Mouse (Mus musculus) CD4-positive, CD25-positive, alpha-beta regulatory T cell, adult 2 months (primary cell): ENCODE results near the gene Dyrk3.
A peak's percentile ranks its signal among the peaks of the same experiment; 100 is the strongest.
"Not testable (repeated sequence)": the region's sequence is repeated elsewhere in the genome, so short reads cannot be mapped to it uniquely, and the experiment has no call there.

ENCODE experiments used
- DNase-seq: peaks from one replicate; pipeline ENCODE4 v3.0.0-alpha.2; 2012; ENCODE audit warnings: low read depth, low spot score

The Dyrk3 gene

DNA sequence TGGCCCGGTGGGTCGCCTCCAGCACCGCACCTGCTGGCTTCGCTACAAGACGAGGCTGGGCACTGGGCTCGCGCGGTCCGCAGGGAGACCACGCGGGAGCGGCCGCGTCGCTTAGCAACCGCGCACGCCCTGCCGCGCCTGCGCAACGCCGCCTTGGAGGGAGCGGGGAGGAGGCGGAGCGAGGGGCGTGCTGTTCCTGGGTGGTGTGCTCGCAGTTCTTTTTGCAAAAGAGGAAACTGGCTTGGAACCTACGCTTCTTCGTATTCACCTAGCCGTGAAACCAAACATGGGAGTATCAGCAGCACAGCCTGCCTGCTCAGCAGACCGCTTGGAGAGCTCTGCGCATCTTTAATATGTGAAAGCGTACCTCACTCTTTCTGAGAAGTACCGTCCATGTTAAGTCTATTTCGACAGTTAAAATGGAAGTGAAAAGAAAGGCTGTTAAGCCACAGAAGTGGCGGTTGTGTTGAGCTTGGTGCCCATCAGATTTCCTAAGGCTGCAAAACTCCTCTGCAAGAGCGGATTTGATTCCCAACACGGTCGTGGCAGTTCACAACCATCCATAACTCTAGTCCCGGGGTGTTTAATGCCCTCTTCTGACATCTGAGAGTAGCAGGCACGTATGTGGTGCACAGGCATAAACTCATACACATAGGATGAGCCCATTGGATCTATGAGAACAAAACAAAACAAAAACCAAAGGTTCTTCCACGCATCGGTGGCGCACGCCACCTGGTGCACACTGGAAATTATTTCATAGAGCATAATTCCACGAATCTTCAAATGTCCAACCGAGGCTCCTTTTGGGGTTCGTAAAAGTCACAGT is at the start of gene Dyrk3:
Gene Dyrk3 (minus strand): TSS at position 150 of the 826 bp plus-strand sequence.
- DNase-seq, result peak; percentile 95

DNA sequence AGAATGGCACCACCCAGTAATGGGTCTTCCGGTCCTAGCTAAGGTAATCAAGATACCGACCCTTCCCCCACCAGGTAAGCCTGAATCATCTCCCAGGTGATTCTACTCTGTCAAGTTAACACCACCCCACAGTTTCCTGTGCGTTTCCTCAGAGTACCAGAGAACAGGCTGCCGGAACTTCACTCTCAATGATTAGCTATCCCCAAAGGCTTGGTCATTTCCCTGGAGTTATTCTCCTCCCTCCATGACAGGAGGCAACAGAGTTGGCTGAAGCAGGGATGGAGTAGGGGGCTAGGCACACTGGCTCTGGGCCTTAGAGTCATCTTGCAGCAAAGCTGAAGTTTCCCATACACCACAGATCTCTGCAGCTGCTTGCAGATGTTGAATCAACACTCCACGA is 49.7 kb upstream of the Dyrk3 start:
- peak; percentile 52 for DNase-seq

DNA sequence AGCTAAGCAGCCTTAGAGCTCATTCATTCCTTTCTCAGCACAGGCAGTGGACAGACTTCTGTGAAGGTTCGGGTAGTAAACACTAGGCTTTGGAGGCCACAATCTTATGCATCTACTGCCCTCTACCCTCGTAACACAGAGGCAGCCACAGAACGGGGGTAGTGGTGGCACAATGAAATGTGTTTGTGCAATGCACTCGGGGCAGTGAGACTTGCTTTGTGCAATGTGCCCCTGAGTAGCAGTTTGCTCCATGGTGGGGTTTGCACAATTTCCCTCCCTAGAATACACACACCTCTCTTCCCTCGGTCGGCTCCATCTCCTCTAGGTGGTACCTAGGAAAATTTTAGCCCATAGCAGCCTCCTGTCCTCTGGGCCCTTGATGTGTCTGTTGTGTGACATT is 48.9 kb upstream of the Dyrk3 start:
- DNase-seq, result no peak

DNA sequence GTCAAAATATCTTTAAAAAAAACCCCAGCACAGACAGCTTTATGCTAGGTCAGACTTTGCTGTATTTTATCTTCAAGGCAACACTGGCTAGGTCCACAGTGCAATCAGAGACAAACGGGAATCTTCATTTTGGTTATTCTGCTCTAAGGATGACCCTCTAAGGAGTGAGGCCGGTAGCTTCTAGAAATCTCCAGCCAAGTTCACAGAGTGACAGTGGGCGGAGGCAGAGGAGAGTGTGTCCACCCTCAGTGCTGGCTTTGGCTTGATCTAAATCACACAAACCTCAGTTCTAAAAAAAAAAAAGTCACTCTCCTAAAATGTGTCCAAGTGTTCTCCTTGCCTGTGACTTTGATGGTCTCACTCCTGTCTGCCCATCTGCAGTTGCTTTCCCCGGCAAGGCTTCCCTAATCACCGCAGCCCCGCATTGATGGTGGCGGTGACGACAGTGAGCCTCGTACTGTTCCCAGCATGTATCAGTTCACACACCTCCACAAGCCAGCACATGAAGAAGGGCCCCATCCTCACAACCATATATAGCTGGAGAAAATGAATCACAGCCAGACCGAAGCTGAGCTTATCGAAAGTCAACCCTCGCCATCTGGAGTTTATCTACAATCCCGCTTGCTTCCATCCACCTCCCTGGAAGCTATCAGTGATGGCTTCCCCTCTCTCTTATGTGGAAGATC is 47.8 kb upstream of the Dyrk3 start:
- DNase-seq, result peak; percentile 59

DNA sequence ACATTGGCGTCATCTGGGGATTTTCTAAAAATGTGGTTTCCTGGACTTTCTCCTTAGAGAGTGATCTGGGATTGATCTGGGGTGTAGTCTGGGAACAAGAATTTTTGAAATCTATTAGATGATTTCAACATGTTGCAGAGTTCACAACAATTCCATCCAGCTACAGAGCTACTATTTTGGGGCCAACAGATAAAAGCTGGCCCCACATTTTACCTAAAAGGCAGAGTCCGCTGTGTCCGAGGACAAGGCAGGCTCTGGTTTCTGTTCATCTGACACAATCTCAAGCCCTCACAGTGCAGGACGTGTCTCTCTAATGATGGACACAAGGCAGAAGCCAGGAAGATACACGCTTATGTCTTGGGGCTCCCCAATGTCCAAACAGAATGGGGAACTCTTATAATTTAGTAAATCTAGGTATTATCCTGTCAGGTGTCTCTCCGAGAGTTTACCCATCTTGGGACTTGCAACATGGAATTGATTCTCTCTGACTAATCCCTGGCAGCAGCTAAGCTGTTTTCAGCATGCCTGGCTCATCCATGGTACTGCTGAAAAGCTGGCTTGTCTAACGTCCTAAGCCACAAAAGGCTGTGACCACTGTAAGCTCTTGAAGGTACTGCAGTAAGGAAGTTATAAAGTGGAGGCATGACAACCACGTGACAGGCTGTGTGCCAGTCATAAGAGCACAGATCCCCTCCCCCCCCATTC is 47.0 kb upstream of the Dyrk3 start:
- no peak for DNase-seq

DNA sequence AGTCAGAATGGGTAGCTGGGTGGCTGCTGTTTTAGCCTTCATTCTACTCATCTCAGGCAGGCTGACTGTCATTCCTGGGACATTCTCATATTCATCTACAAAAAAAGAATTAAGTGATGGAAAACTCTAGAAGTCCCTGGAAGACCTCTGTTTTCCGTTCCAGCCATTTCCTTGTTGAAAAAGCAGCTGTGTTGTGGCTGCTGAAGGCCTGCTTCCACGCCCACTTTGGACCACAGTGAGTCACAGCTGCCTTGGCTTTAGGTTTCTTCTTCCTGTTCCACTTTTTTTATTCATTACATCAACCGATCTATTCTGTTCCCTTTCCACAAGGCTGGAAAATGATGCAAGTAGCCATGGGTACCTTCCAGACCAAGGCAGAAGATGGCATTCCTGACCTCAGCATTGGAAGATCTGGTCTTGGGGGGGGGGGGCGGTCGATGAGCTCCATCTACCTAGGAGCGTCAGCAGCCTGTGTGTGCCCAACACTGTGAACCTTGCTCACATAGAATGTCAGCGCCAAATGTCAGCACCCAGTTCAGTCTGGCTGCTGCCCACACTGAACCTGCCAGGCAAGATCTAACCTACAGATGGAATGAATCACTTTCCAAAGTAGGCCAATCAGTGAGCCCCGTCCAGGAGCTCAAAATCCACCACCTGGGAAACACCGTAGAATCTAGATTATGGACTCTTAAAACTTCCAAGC is 46.3 kb upstream of the Dyrk3 start:
- DNase-seq, result peak; percentile 77

DNA sequence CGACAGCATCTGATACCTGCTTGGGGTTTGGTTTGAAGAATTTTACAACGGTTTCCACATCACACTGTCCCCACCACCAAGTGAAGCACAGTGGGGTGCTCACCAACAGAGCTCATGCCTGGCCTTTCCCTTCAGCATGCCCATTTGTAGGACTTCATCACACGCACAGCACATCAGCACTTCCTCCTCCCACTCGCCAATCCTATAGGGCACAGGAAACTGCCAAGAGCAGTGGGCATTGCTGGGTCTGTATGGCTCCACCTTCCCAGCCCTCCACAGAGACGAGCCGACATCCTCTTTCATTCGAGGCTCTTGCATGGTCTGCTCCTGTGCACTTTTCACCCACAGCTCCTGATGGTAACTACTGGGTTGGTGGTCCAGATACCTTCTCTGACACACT is 45.1 kb upstream of the Dyrk3 start:
- DNase-seq, result peak; percentile 55

DNA sequence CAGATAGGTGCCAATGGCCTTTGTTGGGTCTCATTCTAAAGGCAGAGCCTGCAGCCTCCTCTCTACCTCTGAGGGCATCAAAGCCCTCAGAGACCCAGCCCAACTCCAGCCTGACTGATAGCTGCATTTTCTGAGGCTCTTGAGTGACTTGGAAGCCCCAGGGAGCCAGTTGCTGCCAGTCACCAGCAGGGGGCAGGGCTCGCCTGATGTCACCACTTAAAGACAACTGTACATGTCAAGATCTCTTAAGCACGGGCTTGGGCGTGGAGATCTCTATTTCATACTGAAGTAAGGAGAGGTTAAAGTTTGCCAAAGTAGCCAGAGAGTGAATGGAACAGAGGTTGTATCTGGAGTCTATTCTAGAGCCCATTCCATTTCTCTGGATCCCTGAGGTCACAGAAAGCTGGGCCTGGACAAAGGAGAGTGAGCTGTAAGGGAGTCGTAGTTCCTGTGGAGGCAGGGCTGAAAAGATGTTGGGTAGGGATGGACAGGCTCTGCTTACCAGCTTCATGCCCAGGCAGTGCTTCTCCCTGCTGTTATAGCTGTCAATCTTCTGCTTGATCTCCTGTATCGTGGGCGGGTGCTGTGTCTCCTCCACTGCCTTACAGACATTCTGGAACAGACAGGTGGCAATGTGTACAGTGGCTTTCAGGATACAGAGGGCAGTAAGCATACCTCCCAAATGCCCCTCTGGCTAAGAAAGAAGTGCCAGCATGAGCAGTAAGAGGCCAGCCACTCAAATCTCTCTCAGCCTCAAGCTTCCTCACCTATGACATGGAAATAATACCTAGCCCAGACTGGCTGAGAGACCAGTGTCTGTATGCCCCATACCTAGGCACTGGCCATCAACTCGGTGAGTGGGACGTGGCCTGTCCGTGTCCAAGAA is 43.7 kb upstream of the Dyrk3 start:
- DNase-seq, result peak; percentile 94

DNA sequence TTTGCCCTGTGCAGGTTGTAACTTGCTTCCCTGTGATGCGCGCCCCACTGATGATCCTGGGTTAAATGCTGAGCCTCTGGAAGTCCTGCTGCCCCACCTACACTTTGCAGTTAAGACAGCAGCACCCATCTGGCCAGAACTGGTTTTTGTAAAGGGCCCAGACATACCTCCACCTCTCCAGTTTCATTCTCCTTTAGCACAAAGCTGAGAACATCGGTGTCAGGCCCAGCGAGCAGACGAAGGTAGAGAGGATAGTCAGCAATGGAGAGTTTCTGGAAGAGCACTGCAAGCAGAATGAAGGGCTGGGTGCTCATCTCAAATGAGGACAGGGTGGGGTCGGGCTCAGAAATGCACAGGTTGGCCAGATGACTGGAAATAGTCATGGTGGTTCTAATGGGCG is 42.2 kb upstream of the Dyrk3 start:
- no peak for DNase-seq

DNA sequence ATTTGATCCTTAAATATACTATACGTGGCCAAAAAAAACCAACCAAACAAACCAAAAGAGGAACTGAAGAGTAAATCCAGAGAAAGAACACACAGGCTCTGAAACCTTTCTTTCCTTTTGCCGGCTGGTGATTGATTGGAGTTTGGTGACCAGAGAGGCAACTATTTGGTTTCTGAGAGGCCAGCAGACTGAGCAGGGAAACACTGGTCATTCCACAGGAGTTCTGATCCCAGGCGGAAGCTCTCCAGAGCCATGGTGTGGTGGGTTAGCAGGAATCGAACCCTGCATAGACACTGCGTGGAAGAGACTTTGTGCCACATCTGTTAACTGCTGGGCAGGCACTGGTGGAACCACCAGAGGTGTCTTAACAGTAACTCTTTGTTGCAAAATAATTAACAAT is 39.9 kb upstream of the Dyrk3 start:
- DNase-seq, result no peak

DNA sequence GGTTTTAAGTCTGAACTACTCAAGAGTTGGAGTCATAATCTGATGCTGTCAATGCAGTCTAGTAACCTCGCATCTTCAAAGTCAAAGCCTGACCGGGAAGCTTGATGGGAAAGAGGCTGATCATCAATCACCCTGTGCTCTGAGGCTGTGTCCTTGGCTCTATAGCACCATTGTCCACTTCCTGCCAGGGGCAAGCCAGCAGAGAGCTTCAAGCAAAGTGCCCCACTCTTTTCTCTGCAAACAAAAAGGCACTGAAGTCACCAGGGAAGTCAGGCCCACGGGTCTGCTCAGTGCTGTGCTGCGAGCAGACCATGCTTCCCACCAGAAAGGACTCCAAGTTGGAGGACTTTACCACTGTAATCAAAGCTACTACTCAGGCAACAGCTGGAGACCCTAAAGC is 39.1 kb upstream of the Dyrk3 start:
- no peak for DNase-seq

DNA sequence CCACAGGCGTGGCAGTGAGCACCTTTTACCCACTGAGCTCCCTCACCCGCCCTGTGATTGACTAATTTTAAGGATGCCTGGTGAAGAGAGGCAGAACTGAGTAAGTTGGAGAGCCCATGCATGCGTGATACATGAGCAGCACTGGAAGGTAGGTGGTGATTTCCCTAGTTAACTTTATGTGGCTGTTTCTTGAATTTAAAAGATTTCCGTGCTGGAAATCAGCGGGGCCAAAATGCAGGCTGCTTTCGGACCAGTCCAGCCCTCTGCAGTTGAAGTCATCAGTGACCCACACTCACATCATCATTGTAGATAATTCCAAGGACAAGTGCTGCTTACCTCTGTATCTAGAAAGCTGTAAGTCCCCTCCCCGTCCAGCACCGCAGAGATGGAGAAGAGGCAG is 37.7 kb upstream of the Dyrk3 start:
- no peak for DNase-seq

DNA sequence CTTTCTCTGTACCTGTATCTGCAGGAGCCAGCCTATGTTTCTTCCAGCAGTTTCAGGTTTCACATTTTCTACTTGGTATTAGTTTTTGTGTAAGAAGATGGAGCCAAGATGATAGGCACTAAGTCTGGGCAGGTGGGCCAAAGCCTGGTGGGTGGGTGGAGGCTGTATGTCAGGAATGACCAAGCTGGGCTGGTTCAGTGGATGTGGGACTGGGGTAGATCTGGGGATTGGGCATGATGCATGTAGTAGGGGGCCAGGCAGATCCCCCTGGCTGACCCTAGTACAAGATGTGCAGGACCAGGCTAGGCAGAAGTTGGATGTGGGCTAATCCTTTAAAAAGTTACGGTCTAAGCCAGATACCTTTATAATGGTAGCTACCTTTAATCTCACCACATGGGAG is 37.0 kb upstream of the Dyrk3 start:
- no peak for DNase-seq

DNA sequence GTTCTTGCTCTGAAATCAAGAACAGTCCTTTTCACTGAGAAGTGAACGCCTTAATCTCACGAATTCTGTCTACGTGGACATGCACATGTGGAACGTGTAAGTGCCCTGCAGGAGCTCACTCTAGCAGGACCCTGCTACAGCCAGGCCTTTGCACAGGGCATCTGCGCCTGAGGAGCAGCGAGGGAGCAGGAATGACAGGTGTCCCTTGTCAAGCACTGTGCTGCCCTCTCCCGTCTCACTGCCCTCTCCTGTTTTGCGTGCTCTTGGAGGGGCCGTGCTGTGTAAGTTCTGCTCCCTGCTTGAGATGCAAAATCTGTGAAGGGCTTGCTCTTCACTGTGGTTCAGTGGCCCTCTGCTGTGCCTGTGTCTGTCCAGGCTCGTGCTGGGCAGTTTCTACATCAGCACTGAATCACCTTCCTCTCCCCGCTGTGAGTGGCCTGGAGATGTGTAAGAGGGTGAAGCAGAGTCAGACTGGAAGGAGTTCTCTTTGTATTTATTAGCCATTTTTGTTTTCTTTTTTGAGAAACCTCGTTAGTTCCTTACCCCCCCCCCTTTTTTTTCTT is 36.2 kb upstream of the Dyrk3 start:
- no peak for DNase-seq

DNA sequence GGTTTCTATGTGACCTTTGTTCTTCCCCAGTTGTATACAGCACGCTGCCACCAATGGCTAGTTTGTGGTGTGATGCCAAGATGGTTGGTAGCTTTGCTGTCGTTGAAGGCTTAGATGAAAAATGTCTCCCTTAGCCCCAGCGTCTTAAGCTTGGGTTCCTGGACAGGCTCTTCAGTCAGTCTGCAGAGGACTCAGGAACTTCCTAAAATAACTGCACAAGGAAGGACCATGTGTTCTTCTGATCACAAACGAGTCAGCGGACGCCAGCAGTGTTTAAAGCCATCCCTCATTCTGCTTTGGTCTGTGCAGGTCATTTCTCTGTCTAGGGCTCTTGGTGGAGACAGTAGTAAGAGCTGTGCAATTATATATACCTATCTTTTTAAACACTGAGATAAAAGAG is 35.7 kb upstream of the Dyrk3 start:
- DNase-seq, result no peak

DNA sequence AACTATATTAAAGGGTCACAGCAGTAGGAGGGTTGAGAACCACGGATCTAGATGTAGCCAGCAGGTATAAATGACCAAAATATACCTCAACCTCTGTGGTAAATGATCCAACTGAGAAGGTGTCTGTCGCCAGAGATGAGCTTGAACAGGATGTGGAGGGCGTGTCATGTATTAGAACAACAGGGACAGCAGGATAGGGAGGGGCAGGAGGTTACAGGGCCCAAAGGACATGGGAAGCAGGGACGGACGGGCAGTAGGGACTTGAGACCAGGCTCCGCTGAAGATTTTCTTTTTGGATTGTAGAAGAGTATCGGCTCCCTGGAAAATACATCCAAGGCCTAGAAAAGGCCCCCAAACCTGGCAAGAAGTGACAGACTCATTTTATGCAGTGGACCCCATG is 34.9 kb upstream of the Dyrk3 start:
- no peak for DNase-seq

DNA sequence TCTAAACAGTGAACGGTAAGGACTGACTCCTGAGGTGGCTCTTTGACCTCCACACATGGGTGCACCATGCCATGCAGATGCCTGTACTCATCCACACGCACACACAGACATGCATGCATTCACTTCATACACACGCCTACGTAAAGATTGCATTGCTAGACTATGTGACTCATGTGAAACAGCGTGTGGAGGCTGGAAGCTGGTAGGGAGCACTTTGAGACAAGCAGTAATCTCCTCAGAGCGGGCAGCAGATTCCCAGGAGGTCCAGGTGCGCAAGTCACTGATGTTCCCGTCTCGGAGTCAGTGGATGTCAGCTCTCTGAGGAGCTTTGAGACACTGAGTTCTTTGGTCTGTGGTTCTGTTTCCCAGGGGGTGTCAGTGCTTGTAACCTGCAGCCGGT is 29.5 kb upstream of the Dyrk3 start:
- no peak for DNase-seq

DNA sequence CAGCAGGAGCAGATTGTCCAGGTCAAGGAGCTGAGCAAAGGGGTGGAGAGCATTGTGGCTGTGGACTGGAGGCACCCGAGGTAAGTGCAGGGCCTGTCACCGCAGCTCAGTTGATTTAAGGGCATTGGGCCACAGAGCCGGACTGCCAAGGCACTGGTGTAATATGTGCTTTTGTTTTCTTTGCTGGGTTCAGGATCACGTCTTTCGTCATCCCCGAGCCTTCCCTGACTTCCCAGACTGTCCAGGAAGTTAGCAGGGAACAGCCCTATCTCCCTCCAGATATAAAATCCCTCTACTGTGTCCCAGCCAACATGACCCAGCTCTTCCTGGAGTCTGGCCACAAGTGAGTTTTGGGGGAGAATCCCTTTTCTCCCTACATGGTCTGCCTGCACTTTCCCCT is 26.3 kb upstream of the Dyrk3 start:
- DNase-seq, result no peak

DNA sequence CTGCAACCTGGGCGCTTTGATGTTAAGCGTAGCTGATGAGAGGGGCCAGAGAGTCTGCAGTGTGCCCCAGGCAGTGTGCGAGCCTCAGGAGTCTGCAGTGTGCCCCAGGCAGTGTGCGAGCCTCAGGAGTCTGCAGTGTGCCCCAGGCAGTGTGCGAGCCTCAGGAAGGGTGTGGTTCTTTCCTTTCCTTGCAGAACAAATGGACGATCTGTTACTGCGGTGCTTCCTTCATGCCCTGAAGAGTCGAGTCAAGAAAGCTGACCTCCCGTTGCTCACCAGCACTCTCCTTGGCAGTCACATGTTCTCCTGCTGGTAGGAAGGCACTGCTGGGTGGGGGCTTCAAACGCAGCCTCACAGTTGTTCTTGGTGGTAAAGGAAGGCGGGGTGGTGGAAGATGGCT is 23.0 kb upstream of the Dyrk3 start:
- no peak for DNase-seq

DNA sequence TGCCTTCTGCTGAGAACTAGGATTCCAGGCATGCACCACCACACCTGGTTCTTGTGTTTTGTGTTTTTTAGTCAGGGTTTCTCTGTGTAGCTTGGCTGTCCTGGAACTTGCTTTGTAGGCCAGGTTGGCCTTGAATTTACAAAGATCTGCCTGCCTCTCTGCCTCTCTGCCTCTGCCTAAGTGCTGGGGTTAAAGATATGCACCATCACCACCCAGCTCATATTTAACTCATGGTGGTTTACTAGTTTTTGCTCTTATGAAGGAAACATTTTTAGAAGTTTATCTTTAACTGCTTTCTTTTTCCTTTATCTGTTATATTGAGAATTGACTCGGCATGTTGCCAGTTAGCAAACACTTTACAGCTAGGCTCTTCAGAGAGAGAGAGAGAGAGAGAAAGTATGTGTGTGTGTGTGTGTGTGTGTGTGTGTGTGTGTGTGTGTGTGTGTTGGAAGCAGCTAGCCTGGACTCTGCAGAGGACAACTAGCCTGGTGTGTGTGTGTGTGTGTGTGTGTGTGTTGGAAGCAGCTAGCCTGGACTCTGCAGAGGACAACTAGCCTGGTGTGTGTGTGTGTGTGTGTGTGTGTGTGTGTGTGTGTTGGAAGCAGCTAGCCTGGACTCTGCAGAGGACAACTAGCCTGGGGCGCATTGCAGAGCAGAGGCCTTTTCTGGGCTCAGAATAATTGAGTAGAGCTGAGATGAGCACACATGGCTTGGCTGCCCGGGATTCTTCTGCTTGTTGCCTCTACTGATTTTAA is 21.6 kb upstream of the Dyrk3 start:
- DNase-seq, result not testable (repeated sequence)
